Mouse (Mus musculus): ENCODE measurements around the gene Olfr724.
"Not testable (repeated sequence)": the region's sequence is repeated elsewhere in the genome, so short reads cannot be mapped to it uniquely, and the experiment has no call there.

The Olfr724 gene

DNA sequence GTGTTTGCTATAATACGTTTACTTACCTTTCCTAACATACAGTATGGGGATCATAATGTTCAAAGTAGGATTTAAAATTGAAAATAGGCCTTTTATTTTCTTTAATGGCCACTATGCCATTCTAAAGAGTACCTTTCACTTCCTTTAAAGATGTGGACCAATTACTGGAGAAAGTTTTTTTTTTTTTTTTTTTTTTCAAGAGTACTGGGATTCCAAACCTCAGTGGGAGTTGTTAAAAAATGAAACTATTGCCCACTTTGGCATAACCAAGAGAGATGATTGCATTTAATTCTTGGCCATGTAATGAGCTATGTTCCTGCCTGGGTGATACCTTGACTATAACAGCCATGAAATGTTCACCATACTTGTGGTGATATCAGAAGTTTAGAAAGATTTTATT lies at the start of gene Olfr724:
Gene Olfr724 (minus strand): TSS at position 101 of the 400 bp plus-strand sequence.
- DNase-seq = not testable (repeated sequence)

GRCm38 (mm10) chr14:49955890-49956289 lies 7.2 kb downstream of the Olfr724 start:
- DNase-seq = no peak

- DNase-seq = not testable (repeated sequence)
Observed at GRCm38 (mm10) chr14:49931687-49932086, 31.4 kb downstream of the Olfr724 start, which contains the start of gene Olfr723. Gene Olfr723 (minus strand): TSS chr14:49931787.
